Mouse (Mus musculus): ENCODE data around the gene AI413582.
A peak's percentile ranks its signal among the peaks of the same experiment; 100 is the strongest.

Gene AI413582

DNA sequence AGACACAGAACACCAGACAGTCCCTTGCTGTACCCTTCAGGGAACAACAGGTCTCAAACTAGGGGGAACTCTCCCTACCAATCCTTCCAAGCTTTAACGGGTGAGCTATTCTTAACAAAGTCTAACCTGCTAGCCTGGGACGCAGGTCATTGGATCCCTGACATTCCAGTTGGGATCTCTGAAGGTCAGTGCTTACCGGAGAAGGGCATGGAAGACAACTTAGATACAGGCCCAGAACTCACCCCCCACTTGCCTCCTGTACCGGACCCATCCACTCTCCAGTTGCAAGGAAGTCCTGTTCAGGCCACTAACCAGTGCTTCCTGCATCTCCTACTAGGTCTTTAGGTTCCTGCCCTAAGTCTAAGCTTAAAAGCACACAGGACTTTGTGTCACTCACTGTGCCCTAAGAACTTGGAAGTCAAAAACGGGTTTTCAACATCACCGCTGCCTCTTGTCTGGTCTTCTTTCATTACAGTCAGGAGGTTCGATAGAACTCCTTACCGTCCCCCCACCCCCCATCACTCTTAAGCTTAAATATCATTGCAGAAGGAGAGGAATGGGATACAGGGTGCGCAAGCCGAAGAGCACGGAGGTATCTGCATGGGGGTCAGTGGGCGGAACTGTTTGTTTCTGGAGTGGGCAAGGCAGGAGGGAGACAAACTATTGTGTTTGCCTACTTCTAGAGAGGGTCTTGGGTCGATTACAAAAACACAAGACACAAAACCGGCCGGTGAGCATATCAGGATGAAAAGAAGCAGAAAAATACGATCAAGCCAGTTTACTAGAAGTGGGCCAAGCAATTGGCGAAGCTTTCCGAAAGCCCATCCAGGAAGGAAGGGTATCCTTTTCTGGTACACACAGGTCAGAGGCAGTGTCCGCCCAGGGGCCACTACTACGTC is 11.2 kb downstream of the AI413582 start:
- DNase-seq, result no peak

DNA sequence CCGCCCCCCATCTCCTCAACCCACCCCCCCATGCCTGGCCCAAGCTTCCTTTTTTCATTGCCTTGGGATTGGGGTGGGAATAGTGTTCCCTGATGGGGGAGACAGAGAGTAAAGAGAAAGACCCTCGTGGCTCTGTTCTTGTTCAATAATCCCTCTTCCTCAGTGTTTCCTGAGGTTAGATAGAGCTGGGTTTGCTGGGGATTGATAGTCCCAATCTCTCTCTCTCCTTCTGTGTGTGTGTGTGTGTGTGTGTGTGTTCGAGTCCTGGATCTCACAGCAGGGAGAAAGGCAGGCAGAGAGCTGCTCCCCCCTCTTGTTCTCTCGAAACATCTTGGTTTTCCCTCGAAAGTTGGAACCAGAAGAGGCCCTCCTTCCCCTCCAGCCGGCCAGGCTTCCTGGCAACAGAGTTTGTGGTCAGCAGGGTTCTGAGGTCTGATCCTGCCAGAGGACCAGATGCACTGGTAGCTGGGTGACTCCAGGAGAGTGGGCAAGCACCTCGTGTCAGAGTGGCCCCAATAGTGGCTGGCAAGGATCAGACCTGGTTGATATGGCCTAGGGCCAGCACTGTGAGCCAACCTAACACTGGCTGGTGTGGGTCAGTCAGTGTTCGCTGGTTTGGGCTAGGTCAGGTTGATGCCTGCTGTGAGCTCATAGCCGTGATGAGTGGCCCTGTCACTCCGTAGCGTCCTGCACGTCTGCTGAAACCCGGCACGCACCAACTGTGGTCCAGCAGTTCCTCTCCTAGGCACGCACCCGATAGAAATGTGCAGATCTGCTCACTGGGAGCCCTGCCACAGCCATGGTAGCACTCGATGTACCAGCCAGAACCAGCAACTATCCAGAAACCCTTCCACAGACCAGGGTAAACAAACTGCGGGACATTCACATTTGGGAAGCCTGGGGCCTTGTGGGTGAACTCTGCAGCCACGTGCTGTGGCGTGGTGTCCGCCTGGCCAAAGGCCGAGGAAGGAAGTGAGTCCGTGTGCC is 13.0 kb downstream of the AI413582 start:
- DNase-seq, result no peak

DNA sequence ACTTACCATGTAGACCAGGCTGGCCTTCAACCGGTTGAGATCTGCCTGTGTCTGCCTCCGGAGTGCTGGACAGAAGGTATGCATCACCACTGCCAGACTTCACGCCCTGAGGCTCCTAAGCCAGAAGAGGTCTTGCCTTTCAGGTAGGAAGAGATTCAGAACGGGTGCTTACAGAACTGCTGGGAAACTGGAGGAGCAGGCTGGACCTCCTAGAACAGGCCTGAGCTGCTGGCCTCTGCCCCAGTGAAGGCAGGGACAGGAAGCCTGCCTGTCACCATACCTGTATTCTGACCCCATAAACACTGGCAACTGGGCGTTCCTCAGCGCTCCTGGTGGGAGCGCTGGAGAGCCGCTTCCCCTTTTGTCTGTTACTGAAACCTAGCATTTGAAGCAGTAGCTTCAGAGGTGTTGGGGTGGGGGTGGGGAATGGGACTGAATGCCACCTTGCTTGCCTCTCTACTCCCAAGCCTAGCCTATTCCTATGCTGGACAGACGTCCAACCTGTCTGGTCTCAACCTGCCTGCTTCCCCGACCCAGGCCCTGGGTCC is 14.1 kb downstream of the AI413582 start:
- DNase-seq, result no peak

DNA sequence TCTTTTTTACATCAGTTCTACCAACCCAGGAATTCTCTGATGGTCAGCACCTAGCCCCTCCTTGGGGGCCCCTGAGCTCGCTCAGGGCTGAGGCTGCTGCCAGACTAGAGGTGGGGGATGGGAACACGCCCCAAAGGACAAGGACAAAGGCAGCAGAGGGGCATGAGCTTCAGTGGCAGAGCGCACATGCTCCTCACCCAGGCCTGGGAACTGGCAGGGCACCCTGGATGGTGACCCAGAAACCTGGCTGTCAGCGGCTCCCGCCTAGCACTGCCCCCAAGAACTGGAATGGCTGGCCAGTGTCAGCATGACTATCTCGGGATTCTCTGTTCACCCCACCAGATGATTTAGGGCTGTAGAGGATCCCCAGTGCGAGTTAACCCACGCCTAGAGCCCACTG is 16.3 kb downstream of the AI413582 start:
- DNase-seq, result peak; percentile 93

DNA sequence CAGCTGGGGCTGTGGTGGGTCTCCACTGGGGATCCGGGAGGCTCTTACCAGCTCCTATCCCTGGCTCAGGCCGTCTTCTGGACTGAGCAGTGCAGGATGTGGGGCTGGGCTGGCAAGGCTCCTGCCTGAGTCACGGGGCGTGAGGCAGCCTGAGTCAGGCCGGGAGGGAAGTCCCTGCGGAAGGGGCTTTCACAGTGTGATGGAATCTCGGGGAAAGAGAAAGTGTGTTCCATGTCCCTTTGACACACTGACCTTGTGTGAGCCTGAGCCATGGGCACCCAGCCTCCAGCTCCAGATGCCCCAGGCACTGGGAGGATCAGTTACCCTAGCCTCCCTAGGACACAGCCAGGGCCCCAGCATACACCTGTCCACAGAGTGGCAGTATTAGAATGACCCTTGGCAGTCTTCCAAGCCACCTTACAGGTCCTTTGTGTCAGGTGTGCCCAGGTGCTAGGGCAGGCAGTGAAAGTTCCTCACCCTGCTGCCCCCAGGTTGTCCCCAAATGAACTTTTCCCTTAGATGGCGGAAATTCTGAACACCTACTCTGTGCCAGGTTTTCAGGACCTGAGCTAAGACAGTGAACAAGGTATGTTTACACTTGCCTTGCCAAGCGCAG is 18.2 kb downstream of the AI413582 start:
- no peak for DNase-seq

DNA sequence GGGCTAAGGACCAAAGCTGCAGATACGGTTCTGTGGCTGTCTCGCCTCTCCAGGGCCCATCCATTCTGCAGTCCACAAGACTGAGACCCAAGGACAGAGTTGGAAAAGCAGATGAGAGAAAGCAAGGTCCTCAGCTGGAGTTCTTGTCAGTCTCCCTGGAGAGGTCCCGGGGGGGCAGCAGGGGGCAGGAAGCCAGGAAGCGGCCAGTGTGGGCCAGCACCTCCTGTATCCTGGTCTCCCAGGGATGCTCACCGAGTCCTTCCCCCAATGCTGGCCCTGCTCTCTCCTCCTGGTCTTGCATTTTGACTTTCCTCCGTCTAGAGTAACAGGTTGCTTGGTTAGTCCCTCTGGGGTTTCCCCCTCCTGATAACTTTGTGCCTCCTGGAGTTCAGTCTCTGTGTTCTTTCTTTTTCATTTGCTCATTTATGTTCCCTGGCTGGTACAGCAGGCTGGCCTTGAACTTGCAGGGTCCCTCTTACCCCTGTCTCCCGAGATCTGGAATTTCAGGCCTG is 18.9 kb downstream of the AI413582 start:
- no peak for DNase-seq

DNA sequence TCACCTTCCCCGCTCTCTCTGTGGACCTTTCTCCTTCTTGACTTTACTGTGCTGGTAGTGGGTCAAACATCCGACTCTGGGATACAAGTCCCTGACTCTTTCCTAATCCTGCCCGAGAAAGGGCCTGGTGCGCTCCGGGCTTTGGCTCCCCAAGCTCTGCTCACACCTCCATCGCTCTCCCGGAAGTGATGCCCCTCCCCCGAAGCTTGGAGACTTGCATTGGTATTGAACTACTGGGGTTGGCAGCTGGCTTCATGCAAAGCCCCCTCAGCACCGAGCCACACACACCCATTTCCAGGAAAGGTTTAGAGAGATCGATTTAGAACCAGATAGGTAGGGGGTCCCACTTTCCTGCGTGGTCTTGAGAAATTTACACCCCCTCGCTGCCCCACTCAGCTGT is 19.6 kb downstream of the AI413582 start:
- peak; percentile 28 for DNase-seq

DNA sequence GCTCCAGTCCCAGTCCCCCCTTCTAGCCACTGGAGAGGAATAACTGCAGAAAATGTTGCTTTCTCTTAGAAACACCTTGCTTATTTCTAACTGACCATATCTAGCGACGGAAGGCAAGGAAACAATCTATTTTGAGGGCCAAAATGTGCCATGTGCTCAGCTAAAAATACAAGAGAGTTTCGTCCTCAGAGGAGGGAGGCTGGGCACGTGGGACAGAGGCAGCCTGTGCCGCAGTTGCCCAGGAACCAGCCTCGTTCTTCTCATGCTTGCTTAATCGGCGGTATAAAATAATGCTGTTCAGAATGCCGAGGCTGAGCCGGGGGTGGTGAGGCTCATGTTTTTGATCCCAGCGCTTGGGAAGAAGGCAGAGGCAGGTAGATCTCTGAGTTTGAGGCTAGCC is 21.0 kb downstream of the AI413582 start:
- no peak for DNase-seq

DNA sequence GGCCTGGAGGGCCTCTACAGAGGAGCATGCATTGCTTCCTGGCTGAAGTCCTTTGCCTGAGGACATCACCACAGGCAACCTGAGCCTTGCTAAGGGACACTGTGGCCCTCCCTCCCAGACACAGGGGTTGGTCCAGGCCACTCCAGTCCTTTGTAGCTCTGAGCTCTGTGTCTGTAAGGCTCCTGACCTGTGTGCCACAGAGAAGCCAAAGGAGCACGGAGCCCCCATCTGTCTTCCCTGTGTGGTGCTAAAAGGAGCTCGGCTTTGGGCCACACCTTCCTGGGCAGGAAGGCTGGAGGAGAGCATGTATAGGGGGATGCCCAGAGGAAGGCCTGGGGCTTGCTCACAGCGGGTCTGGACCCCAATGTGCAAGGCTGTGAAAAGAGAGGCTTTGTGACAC is 23.6 kb downstream of the AI413582 start:
- no peak for DNase-seq

DNA sequence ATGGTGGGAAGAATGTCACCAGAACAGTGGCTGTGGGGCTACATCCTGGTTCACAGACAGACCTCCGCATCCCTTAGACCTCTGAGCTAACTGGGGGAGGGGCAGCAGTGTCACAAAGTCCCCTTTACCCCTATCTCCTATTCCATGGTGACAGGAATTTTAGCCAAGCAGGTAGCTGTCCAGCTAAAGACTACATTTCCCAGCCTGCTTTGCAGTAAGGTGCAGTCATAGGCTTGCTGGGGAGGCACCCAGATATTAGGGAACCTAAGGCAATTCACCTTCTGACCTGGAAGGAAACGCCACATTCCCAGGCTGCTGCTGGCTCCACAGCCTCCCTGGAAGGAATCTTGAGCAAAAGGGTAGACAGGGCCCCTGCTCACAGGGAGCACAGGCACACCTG is 24.3 kb downstream of the AI413582 start:
- no peak for DNase-seq

DNA sequence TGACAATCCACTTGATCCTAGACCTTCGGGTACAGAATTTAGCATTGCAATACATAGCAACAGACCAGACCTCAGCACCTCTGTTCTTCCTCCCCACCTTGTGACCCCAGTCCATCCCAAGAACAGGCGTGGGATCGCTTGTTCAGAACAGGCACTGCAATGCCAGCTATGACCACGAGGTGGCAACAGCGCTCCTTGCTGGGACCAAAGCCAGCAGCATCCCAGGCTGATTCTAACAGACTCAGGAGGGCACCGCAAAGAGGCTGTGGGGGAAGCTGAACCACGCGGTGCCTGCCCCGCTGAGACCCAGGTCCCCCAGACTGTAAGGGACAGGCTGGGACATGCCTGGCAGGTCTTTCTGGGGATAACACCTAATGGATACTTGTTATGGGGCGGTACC is 30.8 kb downstream of the AI413582 start:
- peak; percentile 91 for DNase-seq

DNA sequence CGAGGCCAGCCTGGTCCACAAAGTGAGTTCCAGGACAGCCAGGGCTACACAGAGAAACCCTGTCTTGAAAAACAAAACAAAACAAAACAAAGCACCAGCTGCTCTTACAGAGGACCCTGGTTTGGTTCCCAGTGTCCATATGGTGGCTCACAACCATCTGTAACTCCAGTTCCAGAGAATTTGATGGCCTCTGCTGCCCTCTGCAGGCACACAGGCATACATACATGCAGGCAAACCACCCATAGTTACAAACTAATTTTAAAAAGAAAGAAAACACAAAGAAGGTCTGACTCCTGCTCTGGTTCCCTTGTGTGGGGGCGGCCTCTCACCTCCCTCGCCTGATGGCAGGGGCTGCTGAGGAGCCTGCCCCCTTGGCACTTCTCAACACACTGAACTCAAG is 32.2 kb downstream of the AI413582 start:
- DNase-seq, result peak; percentile 39

DNA sequence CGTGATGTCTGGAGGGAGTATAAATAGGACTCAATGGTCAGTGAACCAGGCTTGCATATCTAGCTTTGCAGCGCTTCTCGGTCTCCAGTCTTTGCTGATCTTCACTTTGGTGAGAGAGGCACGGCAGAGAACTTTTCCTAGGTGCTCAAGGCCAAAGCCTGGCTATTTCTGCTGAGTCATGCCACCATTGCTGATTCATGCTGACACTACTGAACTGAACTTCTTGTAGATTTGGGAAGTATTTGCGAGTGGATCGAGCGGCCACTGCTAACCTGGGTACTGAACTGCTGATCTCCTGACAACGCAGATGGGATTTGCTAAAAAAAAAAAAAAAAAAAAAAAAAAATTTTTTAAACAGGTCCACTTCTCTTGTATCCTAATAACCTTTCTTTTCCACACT is 33.5 kb downstream of the AI413582 start:
- DNase-seq, result no peak

DNA sequence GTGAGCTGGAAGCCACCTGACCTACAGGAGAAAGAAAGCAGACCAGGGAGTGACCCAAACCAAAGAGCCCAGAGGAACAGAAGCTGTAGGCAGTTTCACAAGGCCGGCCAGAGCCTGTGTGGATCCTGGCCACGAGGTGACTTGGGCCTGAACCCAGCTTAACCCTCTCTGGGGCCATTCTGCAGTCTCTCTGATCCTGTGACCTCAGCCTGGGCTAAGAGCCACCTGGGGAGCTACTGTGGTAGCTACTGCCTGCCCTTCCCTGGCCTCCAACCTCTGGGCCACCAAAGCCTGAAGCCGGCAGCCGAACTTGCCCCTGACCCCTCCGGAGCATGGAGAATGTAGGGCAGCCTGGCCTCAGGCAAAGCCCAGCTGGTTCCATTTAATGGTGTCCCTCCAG is 36.8 kb downstream of the AI413582 start:
- no peak for DNase-seq

DNA sequence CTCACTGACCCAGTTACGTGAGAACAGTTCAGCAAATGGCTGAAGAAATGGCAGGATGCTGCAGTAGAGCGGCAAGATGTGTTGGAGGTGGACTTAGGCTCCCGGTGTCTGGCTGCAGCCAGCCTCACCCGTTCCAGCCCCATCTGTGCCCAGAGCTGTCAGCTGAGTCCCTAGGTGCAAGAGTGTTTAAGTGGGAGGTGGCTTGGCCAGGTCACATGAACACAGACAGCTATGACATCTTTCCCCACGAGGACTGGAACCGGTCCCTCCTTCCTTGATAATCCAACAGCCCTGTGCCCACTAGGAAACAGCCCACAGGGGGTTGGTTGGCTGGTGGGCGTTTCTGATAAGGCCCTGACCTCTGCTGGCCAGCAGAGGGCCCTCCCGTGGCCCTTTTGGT is 37.5 kb downstream of the AI413582 start:
- DNase-seq, result peak; percentile 69

DNA sequence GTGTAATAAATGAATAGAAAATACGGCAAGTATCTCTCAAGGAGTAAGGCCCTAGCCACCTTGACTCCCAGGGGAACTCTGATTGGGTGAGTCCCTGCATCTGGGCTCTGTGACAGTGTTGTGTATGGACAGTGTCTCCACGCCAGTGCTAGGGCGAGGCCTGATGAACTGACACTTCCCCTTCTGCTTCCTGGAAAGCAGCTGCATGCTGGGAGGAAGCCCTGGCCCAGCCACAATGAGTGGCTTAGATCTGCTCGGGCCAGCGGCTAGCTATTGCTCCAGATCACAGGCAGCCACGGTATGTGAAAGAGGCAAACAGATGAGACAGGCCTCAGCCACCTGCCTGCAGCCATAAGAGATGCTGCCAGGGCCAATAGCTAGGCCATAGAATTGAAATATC is 38.4 kb downstream of the AI413582 start:
- DNase-seq, result no peak

DNA sequence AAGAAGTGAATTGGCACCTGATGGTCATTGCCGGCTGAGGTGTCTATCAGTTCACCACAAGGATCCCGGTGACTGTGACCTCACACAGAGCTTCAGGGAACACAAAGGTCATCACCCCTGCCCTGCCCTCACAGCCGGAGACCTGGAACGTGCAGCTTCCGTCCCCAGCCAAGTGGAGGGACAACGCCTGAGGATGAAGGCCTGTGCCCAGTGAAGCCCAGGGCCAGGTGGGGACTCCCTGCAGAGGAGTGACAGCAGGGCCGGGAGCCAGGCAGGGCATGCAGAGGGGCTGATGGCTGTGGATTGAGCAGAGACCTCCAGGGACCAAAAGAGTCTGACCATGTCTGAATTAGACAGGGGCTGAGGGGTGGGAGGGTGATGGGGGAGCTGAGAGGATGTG is 42.4 kb downstream of the AI413582 start:
- no peak for DNase-seq

DNA sequence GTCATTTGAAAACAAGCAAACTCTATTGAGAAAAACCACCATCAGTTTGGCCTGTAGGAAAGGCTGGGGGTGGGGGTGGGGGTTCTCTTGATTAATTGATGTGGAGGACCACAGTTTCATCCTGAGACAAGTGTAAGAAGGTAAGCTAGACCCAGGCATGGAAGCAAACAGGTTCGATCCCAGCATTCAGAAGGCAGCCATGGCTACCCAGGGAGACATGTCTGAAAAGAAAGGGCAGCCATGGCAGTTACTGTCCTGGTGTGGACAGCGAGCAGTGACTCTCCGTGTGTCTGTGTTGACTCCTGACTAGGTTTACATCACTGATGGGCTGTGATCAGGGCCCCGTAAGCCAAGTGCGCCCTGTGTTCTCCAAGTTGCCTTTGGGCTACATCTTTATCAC is 44.3 kb downstream of the AI413582 start, which contains the start of gene Grm4:
Gene Grm4 (minus strand): TSS at position 101 of the 400 bp plus-strand sequence.
- DNase-seq, result no peak

DNA sequence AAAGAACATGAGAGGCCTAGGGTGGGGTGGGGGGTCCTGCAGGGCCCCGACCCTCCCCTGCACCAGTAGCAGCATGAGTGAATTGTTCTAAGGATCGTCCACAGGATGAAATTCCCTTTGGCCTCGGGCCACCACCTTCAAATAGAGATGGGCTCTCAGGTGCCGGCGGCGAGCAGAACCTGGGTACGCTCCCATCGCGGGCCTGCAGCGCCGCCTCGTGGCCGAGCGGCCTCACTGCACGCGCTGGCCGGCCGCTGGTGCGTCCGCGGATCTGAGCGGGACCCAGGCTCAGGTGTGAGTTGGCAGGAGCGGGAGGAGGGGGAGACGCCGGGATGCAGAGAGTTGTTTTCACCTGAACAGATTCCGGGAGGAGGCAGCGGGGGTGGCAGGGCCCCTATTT is 45.0 kb downstream of the AI413582 start:
- peak; percentile 68 for DNase-seq

DNA sequence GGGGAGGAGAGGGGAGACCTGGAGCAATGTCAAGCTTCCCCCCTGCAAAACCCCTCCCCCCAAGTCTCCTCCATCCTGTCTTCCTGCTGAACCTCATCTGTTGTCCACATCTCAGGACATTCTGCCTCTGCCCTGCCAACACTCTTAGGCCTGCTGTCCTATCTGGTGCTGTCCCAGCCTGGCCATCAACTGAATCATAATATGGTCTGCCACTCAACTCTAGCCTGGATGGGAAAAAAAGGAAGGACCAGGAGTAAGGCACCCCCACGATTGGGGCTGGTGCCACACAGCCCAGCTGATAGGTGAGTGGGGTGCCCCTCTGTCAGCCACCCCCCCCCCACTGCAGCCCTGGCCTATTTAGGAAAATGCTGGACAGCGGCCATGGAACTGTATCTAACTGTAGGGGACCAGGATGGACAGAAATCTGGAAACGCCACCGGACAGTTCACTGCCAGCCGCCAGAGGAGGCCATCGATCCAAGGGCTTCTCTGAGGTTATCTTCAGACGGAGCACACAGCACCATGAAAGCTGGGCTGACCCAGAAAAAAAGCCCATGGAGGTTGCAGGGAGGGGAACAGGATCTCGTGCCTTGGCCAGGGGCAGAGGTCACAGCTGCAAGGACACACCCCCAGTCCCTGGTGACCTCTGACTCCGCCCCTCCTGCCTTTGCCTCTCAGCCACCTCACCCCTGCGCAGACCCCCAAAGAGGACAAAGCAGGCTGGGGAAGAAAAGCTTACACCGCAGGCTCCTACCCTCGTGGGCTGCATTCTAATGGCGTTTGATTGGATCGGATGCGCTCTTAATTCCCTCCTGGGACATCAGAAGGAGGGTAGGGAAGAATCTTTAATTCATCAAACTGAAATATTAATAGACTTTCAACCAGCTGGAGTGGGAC is 46.6 kb downstream of the AI413582 start:
- DNase-seq, result no peak

DNA sequence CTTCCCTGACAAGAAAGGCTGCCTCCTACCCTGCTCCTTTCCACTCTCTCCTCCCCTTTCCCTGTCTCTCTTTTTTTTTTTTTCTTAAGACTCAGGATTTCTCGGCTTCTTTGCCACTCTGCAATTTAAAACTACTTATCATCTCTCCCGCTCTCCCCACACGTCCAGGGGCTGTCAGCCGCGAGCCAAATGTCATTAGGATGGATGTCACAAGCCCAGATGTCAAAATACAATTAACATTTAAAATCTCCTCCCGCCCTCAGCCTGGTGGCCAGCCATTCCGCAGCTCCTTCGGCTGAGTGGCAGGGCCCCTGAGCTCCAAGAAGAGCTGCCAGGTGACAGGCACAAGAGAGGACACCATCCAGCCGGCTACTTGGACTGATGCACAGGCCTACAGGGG is 47.3 kb downstream of the AI413582 start:
- no peak for DNase-seq

All from retina, postnatal 1 day (tissue).